Mouse (Mus musculus) ES-E14 (cell line): ENCODE data around the gene Slc4a2.

Source experiments
- HCFC1 ChIP-seq: IDR thresholded peaks from 2 replicates; pipeline ENCODE4 v1.6.1; 2012; ENCODE audit warnings: low read length, inconsistent platforms, borderline replicate concordance; ENCODE audit not compliant: insufficient read depth
- MAFK ChIP-seq: IDR thresholded peaks from 2 replicates; pipeline ENCODE4 v1.6.1; 2014; ENCODE audit warnings: mild to moderate bottlenecking, low read depth, low read length, inconsistent platforms; ENCODE audit not compliant: insufficient read depth
- ZC3H11A ChIP-seq: IDR thresholded peaks from 2 replicates; pipeline ENCODE4 v1.6.1; 2012; ENCODE audit warnings: low read depth, mild to moderate bottlenecking, inconsistent platforms, low read length, borderline replicate concordance

DNA sequence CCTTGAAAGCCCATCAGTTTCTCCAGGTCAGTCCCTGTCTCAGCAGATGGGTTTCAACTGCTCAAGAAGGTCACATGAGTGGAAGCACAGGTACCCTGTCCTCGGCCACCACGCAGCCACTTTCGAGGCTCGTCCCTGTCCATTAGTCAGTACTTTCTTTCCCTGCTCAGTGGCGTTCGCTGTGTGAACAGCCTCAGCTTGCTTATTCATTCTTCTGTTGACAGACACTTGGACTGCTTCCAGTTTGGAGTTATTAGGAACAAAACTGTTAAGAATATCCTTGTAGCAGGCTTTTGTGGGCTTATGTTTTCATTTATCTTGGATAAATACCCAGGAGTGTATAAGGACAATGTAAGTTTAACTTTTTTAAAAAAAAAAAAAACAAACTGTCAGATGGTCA, 49.4 kb upstream of the Slc4a2 start:
- TF ChIP-seq HCFC1 = no peak
- TF ChIP-seq ZC3H11A = no peak
- no peak for TF ChIP-seq MAFK
